11 mouse cellular contexts compared by ENCODE assay signal in the genomic region with DNA sequence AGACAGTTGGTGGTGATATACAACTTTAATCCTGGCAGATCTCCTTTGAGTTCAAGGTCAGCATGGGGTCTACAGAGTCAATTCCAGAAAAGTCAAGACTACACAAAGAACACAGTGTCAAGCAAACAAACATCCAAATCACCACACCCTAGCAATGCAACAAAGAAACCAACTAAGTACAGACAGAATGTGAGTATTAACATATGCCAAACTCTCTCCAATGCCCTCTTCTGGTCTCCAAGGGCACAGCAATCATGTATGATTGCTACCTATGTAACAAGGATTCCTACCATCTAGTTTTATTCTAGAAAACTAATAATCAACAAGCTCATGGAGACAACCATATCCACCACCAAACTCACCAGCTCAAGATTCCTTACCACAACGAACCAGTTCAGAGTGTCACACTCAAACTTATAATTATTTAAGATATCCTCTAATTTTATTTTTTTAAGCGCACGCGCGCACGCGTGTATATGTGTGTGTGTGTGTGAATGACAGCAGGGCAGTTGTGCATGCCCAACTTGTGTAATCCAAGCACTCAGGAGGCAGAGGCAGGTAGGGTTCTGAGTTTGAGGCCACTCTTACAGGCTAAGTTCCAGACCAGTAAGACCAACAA. TPM values are rescaled to one million over a fixed set of nuclear protein-coding genes. Genes with fewer than 3 reads are reported as not detected.
A peak's percentile ranks its signal among the peaks of the same experiment; 100 is the strongest.
DNase-seq lines count a peak whose midpoint lies in the region; TF ChIP-seq lines count a peak whose summit lies in the region.
"Had no signal": no experiment of that assay in that cellular context is flagged by ENCODE, and none has a peak within 500 bp of the region (broad histone marks: within the 10 kb centered on the region; RNA-seq: fewer than 3 reads in every experiment).

No protein-coding gene starts in this region.

- TF ChIP-seq POLR2A in kidney, adult 2 months (IDR thresholded peaks at IDR 0.05; ENCODE audit: low read depth, low read length), result no peak
- no peak for TF ChIP-seq POLR2A in brain, embryonic 14.5 days (IDR thresholded peaks at IDR 0.05; ENCODE audit: borderline replicate concordance, extremely low read depth, insufficient read depth, insufficient read length, poor library complexity, severe bottlenecking)

- peaks cover 4% of the 10 kb centered on the region for H3K36me3 ChIP-seq in kidney, adult 2 months (ENCODE audit: control insufficient read depth, insufficient read depth, low read length)

- 96% methylated on average over 7 of the region's 7 CpGs for WGBS in kidney, adult 2 months

- TF ChIP-seq CTCF in kidney, adult 2 months (conservative IDR thresholded peaks at IDR 0.05; ENCODE audit: insufficient read depth, insufficient read length, low read depth, low read length), result no peak
- TF ChIP-seq CTCF in brain, embryonic 14.5 days (IDR thresholded peaks at IDR 0.05; ENCODE audit: borderline replicate concordance, extremely low read depth, insufficient read depth, insufficient read length), result no peak

- H3K4me1 ChIP-seq in kidney, adult 2 months (ENCODE audit: control insufficient read depth, insufficient read depth, low read length), result peaks cover 3% of the 10 kb centered on the region; the same call in 1 of the 2 replicates

- no peak overlapping the region for H3K27ac ChIP-seq in kidney, adult 2 months (ENCODE audit: insufficient read depth, low read depth, low read length)
- H3K27ac ChIP-seq: heart, embryonic 13.5 days had no signal

- H3K4me3 ChIP-seq in kidney, adult 2 months (ENCODE audit: insufficient read depth, low read depth, low read length), result no peak overlapping the region
- H3K4me3 ChIP-seq: heart, embryonic 13.5 days had no signal

- H3K27me3 ChIP-seq in kidney, adult 2 months (replicated peaks; ENCODE audit: control insufficient read depth, insufficient read depth, low read length), result no peaks in the 10 kb centered on the region

- DNase-seq in kidney, adult 2 months, result peak; percentile 13
- no peak for DNase-seq in kidney, adult 11 months
- peak; percentile 57 for DNase-seq in thymus, postnatal 0 days (ENCODE audit: low spot score)
- DNase-seq in thymus, adult 18-20 months, result no peak
- DNase-seq in brain, embryonic 14.5 days (ENCODE audit: low read depth), result peak; percentile 50
- DNase-seq in thymus, postnatal 25 days, result peak; percentile 51
- DNase-seq in heart, adult 8-10 months (ENCODE audit: low spot score), result no peak
- DNase-seq in frontal cortex, postnatal 25 days (ENCODE audit: low spot score in 2 of 2), result no peak

RNA-seq across cellular contexts. Expression of gene Snu13, which starts 3.1 kb away (rescaled TPM):
- 48.7 and 58.2 TPM in 2 replicates for polyA plus RNA-seq in kidney, adult 2 months (2012; rRNA removed)
- polyA plus RNA-seq in thymus, postnatal 0 days (2015; fragmentation: Nextera tagmentation; extraction: Ambion mirVana), result 387 and 431 TPM in 2 replicates
- 143 and 191 TPM in 2 replicates for polyA plus RNA-seq in brain, embryonic 14.5 days (2012; rRNA removed)
- 10 to 100 TPM; 43.0 to 55.5 (median 51.3) TPM for total RNA-seq in heart, adult 8-10 months (2022)

RNA-seq across cellular contexts. Expression of gene Desi1, which starts 10.6 kb away (rescaled TPM):
- polyA plus RNA-seq in kidney, adult 2 months (2012; rRNA removed), result 29.0 and 29.8 TPM in 2 replicates
- 160 and 169 TPM in 2 replicates for polyA plus RNA-seq in thymus, postnatal 0 days (2015; fragmentation: Nextera tagmentation; extraction: Ambion mirVana)
- 44.4 and 50.1 TPM in 2 replicates for polyA plus RNA-seq in brain, embryonic 14.5 days (2012; rRNA removed)
- 10 to 100 TPM; 19.5 to 33.9 (median 28.2) TPM for total RNA-seq in heart, adult 8-10 months (2022)

RNA-seq across cellular contexts. Expression of gene 4930407I10Rik, which starts 14.7 kb away (rescaled TPM):
- polyA plus RNA-seq in kidney, adult 2 months (2012; rRNA removed), result 0.01 and 0.02 TPM in 2 replicates
- polyA plus RNA-seq in thymus, postnatal 0 days (2015; fragmentation: Nextera tagmentation; extraction: Ambion mirVana), result 0.04 TPM in 1 of 2 replicates, not detected in the other
- 0.01 TPM in 1 of 2 replicates, not detected in the other for polyA plus RNA-seq in brain, embryonic 14.5 days (2012; rRNA removed)
- not detected for total RNA-seq in heart, adult 8-10 months (2022)
- total RNA-seq: left cerebral cortex, postnatal 36 days had no signal
- polyA plus RNA-seq: cerebellum, adult 2 months; heart, embryonic 13.5 days had no signal

RNA-seq across cellular contexts. Expression of gene Mei1, which starts 25.5 kb away (rescaled TPM):
- not detected in 2 replicates for polyA plus RNA-seq in kidney, adult 2 months (2012; rRNA removed)
- polyA plus RNA-seq in thymus, postnatal 0 days (2015; fragmentation: Nextera tagmentation; extraction: Ambion mirVana), result 0.04 TPM in 1 of 2 replicates, not detected in the other
- 0.07 and 0.10 TPM in 2 replicates for polyA plus RNA-seq in brain, embryonic 14.5 days (2012; rRNA removed)
- not detected for total RNA-seq in heart, adult 8-10 months (2022)
- polyA plus RNA-seq: heart, embryonic 13.5 days had no signal

RNA-seq across cellular contexts. Expression of gene Xrcc6, which starts 56.6 kb away (rescaled TPM):
- 15.6 and 22.1 TPM in 2 replicates for polyA plus RNA-seq in kidney, adult 2 months (2012; rRNA removed)
- 441 and 472 TPM in 2 replicates for polyA plus RNA-seq in thymus, postnatal 0 days (2015; fragmentation: Nextera tagmentation; extraction: Ambion mirVana)
- 22.5 and 27.6 TPM in 2 replicates for polyA plus RNA-seq in brain, embryonic 14.5 days (2012; rRNA removed)
- 10 to 100 TPM; 20.9 to 28.1 (median 26.8) TPM for total RNA-seq in heart, adult 8-10 months (2022)

Comparison
In these comparisons a context has a peak if more than half of its experiments do, and no peak if none do; other contexts are left out.
1. DNase-seq: peak in kidney, adult 2 months (single experiment), thymus, postnatal 0 days (single experiment), brain, embryonic 14.5 days (single experiment) and thymus, postnatal 25 days (single experiment); none in kidney, adult 11 months (single experiment), thymus, adult 18-20 months (0 of 2), heart, adult 8-10 months (single experiment) and frontal cortex, postnatal 25 days (0 of 2).